Mouse (Mus musculus) embryonic facial prominence, embryonic 10.5 days (tissue): ENCODE results near the gene Bach2. TPM values are rescaled to one million over a fixed set of nuclear protein-coding genes. Genes with fewer than 3 reads are reported as not detected.

Experiments
- DNase-seq: peaks from one replicate; pipeline ENCODE4 v3.0.0-alpha.2; 2017; ENCODE audit warnings: low spot score
- H3K27ac ChIP-seq: fragments of 300-500 bp; sonication (generic); replicated peaks from 2 replicates; pipeline ENCODE4 v1.5.1; 2016; ENCODE audit warnings: mild to moderate bottlenecking
- H3K27me3 ChIP-seq: fragments of 300-500 bp; sonication (generic); replicated peaks from 2 replicates; pipeline ENCODE4 v1.6.1; 2016; ENCODE audit warnings: low read depth, mild to moderate bottlenecking; ENCODE audit not compliant: poor library complexity, severe bottlenecking
- H3K36me3 ChIP-seq: fragments of 300-500 bp; sonication (generic); replicated peaks from 2 replicates; pipeline ENCODE4 v1.6.1; 2016; ENCODE audit warnings: mild to moderate bottlenecking, moderate library complexity
- H3K4me1 ChIP-seq: fragments of 300-500 bp; sonication (generic); 2 replicates; pipeline ENCODE4 v1.6.1; 2016
- H3K4me3 ChIP-seq: fragments of 300-500 bp; sonication (generic); 2 replicates; pipeline ENCODE4 v1.5.1; 2016; ENCODE audit warnings: mild to moderate bottlenecking, moderate library complexity
- H3K9me3 ChIP-seq: fragments of 300-500 bp; sonication (generic); 2 replicates; pipeline ENCODE4 v1.6.1; 2016; ENCODE audit warnings: mild to moderate bottlenecking
- WGBS: fragments of 180-500 bp; shearing (Covaris S2); methylation state at CpG from one replicate; pipeline ENCODE4 v1.1.7; 2016; 5-methylcytosine and 5-hydroxymethylcytosine counted together
- polyA plus RNA-seq: library from polyadenylated mRNA; unstranded; fragments of >200 nt; fragmentation: Nextera tagmentation; extraction: Ambion mirVana; gene quantifications from 2 replicates; pipeline ENCODE4 v1.2.1, GENCODE M21; 2016

The Bach2 gene
- polyA plus RNA-seq, 1 experiment from 2014 or later: 12.2 TPM

DNA sequence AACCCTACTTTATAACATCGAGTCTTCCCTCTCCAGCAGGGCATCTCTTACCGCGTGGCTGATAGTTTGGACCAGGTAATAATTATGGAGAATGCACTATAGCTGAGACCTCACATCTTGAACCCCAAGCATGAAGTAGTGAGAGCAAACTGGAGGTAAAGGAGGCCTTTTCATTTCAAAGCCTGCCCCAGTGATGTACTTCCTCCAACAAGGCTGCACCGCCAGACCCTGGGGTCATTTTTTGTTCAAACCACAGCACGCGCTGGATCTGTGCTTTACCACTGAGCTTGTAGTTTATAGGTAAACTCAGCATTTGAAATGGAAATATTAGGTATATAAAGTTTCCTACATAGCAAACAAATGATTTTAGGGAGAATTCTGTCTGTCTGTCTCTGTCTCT, 67.1 kb downstream of the Bach2 start:
- 65% methylated on average over 6 of the region's 6 CpGs for WGBS
- H3K4me1 ChIP-seq: peaks cover 77% of the 10 kb centered on the region

GRCm38 (mm10) chr4:32306169-32306792, 67.7 kb downstream of the Bach2 start:
- H3K9me3 ChIP-seq: no peaks in the 10 kb centered on the region
- DNase-seq: peak; percentile 49
- peak overlapping the region; percentile 91 for H3K27ac ChIP-seq
- H3K36me3 ChIP-seq: peaks cover 15% of the 10 kb centered on the region; the same call in 1 of the 2 replicates
- H3K4me3 ChIP-seq: no peak overlapping the region
- H3K4me1 ChIP-seq: peaks cover 71% of the 10 kb centered on the region
- 20% methylated on average over 3 of the region's 3 CpGs for WGBS
- no peaks in the 10 kb centered on the region for H3K27me3 ChIP-seq

More for the DNA sequence above, 67.1 kb downstream of the Bach2 start:
- H3K9me3 ChIP-seq: no peaks in the 10 kb centered on the region
- peak overlapping the region; percentile 91 for H3K27ac ChIP-seq
- H3K36me3 ChIP-seq: peaks cover 15% of the 10 kb centered on the region; the same call in 1 of the 2 replicates
- DNase-seq: no peak
- no peaks in the 10 kb centered on the region for H3K27me3 ChIP-seq
- H3K4me3 ChIP-seq: no peak overlapping the region

DNA sequence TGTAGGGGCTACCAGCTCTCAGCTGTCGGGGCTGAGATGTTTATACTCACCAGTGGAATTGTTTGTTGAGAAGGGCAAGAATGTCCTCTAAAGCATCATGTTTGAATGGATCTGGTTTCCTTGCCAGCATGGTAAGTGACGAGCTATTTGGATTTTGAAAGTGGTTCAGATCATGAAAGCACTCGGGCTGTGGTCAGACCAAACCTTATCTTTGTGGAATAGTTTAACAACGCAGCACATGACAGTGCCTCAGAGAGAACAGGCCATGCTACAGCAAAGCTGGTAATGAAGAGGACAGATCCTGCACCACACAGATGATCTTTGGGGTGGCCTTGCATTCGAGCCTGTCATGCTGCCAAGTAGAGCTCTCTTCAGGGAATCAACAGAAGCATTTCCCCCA, 68.6 kb downstream of the Bach2 start:
- Histone ChIP-seq H3K27me3 (no peaks in the 10 kb centered on the region), H3K9me3 (no peaks in the 10 kb centered on the region), H3K4me3 (no peak overlapping the region), H3K36me3 (peaks cover 15% of the 10 kb centered on the region; the same call in 1 of the 2 replicates), H3K4me1 (peaks cover 73% of the 10 kb centered on the region), H3K27ac (peak overlapping the region; percentile 91; the same call in 1 of the 2 replicates)
- no peak for DNase-seq
- 80% methylated on average over 5 of the region's 5 CpGs for WGBS

GRCm38 (mm10) chr4:32312171-32312946, 73.8 kb downstream of the Bach2 start:
- Histone ChIP-seq H3K27ac (peak overlapping the region; percentile 44; the same call in 1 of the 2 replicates), H3K4me1 (peaks cover 33% of the 10 kb centered on the region), H3K9me3 (peaks cover 6% of the 10 kb centered on the region; the same call in 1 of the 2 replicates), H3K36me3 (peaks cover 23% of the 10 kb centered on the region), H3K27me3 (no peaks in the 10 kb centered on the region), H3K4me3 (no peak overlapping the region)
- DNase-seq: no peak
- 56% methylated on average over 10 of the region's 10 CpGs for WGBS

GRCm38 (mm10) chr4:32314919-32315318, 76.3 kb downstream of the Bach2 start:
- no peak for DNase-seq
- 92% methylated on average over 3 of the region's 3 CpGs for WGBS
- Histone ChIP-seq H3K27ac (no peak overlapping the region), H3K4me1 (peaks cover 24% of the 10 kb centered on the region), H3K36me3 (peaks cover 31% of the 10 kb centered on the region), H3K4me3 (no peak overlapping the region), H3K27me3 (no peaks in the 10 kb centered on the region), H3K9me3 (peaks cover 13% of the 10 kb centered on the region)

DNA sequence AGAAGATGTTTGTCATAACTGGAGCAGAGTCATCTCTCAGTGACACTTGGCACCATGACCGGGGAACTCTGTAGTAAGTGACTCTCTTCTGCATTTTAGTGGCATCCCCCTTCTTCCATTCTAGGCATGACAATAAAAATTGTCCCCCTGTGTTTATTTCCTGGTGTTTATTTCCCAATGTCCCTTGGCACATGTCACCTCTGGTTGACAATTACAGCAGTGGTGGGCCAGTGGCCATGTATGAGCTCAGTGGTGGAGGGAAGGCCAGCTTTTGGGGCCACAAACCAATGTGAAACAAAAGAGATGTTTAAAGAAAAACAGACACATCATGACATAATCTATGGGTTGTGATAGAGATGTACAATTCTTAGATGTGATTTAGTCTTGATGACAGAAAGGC, 80.0 kb downstream of the Bach2 start:
- WGBS: 94% methylated on average over 1 of the region's 1 CpGs
- Histone ChIP-seq H3K4me3 (no peak overlapping the region), H3K27ac (no peak overlapping the region), H3K36me3 (peaks cover 44% of the 10 kb centered on the region), H3K27me3 (no peaks in the 10 kb centered on the region), H3K9me3 (peaks cover 18% of the 10 kb centered on the region), H3K4me1 (peaks cover 10% of the 10 kb centered on the region)
- no peak for DNase-seq

DNA sequence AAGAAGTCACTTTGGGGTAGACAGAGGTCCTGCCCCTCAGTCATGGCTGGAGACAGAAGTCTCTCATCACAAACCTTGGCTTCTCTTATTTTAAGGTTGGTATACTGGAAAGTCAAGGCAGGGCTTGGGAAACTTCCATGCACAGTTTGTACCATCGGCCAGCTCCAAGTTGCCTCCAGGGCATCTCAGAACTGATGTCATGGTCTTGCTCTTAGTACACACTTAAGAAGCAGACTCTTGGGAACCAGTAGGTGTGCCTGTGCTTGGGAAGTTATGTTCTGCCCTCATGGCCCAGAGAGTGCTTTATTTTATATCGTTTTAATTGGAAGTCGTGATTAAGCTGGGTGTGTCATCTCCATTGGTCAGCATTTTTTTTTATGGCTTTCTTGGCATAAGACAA, 80.7 kb downstream of the Bach2 start:
- H3K27ac ChIP-seq: no peak overlapping the region
- no peak overlapping the region for H3K4me3 ChIP-seq
- no peak for DNase-seq
- H3K9me3 ChIP-seq: peaks cover 20% of the 10 kb centered on the region
- 91% methylated on average over 3 of the region's 3 CpGs for WGBS
- H3K27me3 ChIP-seq: no peaks in the 10 kb centered on the region
- H3K36me3 ChIP-seq: peaks cover 52% of the 10 kb centered on the region
- H3K4me1 ChIP-seq: peaks cover 10% of the 10 kb centered on the region

- Histone ChIP-seq H3K9me3 (peaks cover 20% of the 10 kb centered on the region), H3K27ac (no peak overlapping the region), H3K4me1 (peaks cover 10% of the 10 kb centered on the region), H3K36me3 (peaks cover 56% of the 10 kb centered on the region), H3K4me3 (no peak overlapping the region), H3K27me3 (no peaks in the 10 kb centered on the region)
- no peak for DNase-seq
- 93% methylated on average over 1 of the region's 1 CpGs for WGBS
These were observed 81.4 kb downstream of the Bach2 start for GRCm38 (mm10) chr4:32320039-32320438.

GRCm38 (mm10) chr4:32324111-32324510, 85.5 kb downstream of the Bach2 start:
- no peak for DNase-seq
- Histone ChIP-seq H3K27me3 (no peaks in the 10 kb centered on the region), H3K4me3 (no peak overlapping the region), H3K4me1 (peaks cover 40% of the 10 kb centered on the region), H3K36me3 (peaks cover 28% of the 10 kb centered on the region), H3K9me3 (peaks cover 6% of the 10 kb centered on the region; the same call in 1 of the 2 replicates), H3K27ac (no peak overlapping the region)
- 95% methylated on average over 6 of the region's 6 CpGs for WGBS

GRCm38 (mm10) chr4:32324967-32325366, 86.4 kb downstream of the Bach2 start:
- DNase-seq: no peak
- H3K9me3 ChIP-seq: peaks cover 6% of the 10 kb centered on the region; the same call in 1 of the 2 replicates
- H3K4me3 ChIP-seq: no peak overlapping the region
- no peak overlapping the region for H3K27ac ChIP-seq
- H3K27me3 ChIP-seq: no peaks in the 10 kb centered on the region
- H3K4me1 ChIP-seq: peaks cover 42% of the 10 kb centered on the region
- H3K36me3 ChIP-seq: peaks cover 25% of the 10 kb centered on the region
- 82% methylated on average over 4 of the region's 4 CpGs for WGBS

GRCm38 (mm10) chr4:32325596-32325995, 87.0 kb downstream of the Bach2 start:
- DNase-seq: no peak
- H3K4me3 ChIP-seq: no peak overlapping the region
- H3K9me3 ChIP-seq: peaks cover 6% of the 10 kb centered on the region; the same call in 1 of the 2 replicates
- 61% methylated on average over 3 of the region's 3 CpGs for WGBS
- H3K27me3 ChIP-seq: no peaks in the 10 kb centered on the region
- no peak overlapping the region for H3K27ac ChIP-seq
- H3K36me3 ChIP-seq: peaks cover 25% of the 10 kb centered on the region
- peaks cover 42% of the 10 kb centered on the region for H3K4me1 ChIP-seq

DNA sequence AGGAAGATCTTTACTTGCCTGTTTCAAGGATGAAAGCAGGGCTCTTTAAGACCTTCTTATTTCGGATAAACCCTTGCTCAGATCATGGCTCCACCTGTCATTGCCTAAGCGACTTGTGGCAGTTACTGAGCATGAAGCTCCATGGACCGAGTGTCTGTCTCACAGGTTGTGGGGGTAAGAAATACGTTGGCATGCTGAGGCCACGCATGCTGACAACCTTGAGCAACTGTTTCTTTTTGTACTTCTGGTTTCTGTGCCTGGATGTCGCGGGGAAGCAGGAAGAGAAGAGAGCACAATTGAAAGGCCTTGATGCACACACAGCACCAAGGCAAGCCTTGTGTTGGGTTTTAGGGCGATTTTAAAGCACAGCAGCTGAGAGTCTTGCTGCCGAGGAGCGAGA, 87.7 kb downstream of the Bach2 start:
- Histone ChIP-seq H3K27ac (peak overlapping the region; percentile 67; the same call in 1 of the 2 replicates), H3K4me3 (no peak overlapping the region), H3K4me1 (peaks cover 36% of the 10 kb centered on the region), H3K27me3 (no peaks in the 10 kb centered on the region), H3K36me3 (peaks cover 23% of the 10 kb centered on the region), H3K9me3 (peaks cover 6% of the 10 kb centered on the region; the same call in 1 of the 2 replicates)
- no peak for DNase-seq
- WGBS: 82% methylated on average over 10 of the region's 10 CpGs
